Mouse (Mus musculus) hematopoietic stem cell, adult 5-6 weeks (primary cell): ENCODE measurements around the gene Gemin5. TPM values are rescaled to one million over a fixed set of nuclear protein-coding genes. Genes with fewer than 3 reads are reported as not detected.

Experiments used
- ATAC-seq, 2 experiments: fragments of 125-278 bp in 1 of 2; replicated peaks in 1 of 2; 2 replicates each; pipeline ENCODE4 v1.8.0; 2016 to 2017; ENCODE audit warnings: inconsistent platforms in 2 of 2, mild to moderate bottlenecking in 2 of 2, moderate number of reproducible peaks in 2 of 2, low read depth in 1 of 2, moderate TSS enrichment in 1 of 2; ENCODE audit not compliant: low FRiP score in 2 of 2, poor library complexity in 2 of 2, severe bottlenecking in 2 of 2, insufficient read depth in 1 of 2, low TSS enrichment in 1 of 2
- total RNA-seq: library from RNA; stranded (forward); fragments of 172-1452, 232-1000 nt; gene quantifications from 2 replicates; pipeline ENCODE4 v1.2.3, GENCODE M21; 2017

The Gemin5 gene
- total RNA-seq, 1 experiment from 2014 or later = 30.4 TPM

DNA sequence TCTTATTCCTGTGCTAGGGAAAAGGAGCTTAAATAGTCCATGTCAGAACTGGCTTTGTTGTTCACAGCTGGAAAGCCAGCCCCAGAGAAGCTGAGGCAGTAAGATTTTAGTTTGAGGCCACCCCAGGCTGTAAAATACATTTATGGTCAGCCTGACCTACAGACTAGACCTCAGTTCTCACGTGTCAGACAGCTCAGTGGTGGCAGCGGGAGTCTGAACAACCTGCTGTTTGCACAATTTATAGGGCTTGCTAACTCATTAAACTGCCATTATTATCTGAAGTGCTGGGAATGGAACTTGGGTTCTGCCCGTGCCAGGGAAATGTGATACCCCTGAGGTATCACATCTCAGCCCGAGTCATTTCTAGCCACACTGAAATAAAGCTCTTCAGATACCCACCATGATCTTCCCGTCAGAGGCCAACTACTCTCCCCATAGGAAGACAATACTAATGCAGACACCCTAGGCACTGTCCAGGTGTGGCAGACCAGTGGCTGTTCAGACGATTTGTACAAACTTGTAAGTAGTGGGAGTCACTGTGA, 39.0 kb downstream of the Gemin5 start:
- no peak for ATAC-seq

DNA sequence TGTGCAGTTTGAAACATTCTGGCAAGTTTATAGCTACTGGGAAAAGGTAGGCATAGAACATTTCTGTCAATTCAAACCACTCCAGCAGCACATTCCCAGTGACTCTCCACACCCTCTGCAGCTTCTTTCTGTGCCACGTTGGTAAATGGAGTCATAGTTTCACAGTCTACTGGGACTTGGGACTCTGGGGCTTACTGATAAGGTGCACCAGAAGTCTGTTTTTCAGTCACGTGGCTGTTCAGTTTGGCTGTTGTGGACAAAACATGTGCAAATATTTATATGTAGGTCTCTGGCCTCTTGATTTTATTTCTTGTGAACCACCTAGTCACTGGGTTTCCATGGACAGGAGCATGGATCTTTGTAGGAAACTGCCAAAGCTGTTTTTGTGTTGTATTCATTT, 40.8 kb downstream of the Gemin5 start:
- no peak for ATAC-seq

DNA sequence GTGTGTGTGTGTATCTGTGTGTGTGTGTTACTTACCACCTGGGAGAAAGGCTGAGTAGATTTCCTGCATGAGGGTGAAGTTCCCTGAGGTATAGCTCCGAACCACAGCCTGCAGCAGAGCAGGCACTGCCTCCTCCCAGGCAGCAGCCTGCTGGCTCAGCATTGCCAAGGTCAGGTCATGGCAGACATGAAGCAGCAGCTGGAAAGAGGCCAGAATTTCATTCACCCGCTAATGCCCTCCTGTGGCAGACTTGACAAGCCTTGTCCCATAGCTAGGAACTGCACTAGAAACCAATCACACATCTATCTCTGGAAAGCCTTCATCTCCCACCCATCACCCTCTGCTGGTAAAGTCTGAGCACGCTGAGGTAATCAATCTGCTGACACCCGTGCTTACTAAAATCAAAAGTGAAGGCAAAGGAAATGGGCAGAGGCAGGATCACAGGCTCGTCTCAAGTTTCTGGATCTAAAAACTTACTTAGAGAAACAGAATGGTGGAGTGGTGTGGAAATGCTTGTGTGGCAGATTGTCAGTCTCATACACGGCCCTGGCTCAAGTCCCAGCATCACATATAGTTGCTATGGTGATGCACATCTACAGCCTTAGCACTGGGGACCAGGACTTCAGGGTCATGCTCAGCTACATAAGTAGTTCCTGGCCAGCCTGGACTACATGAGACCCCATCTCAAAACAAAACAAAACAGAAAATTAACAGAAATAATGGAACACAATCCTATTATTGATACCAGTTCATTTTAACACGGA, 41.8 kb downstream of the Gemin5 start:
- ATAC-seq = peak in 1 of 2 experiments; percentile 35; a peak in 1 of 4 replicates

GRCm38 (mm10) chr11:58125021-58125420, 43.3 kb downstream of the Gemin5 start:
- ATAC-seq = no peak

DNA sequence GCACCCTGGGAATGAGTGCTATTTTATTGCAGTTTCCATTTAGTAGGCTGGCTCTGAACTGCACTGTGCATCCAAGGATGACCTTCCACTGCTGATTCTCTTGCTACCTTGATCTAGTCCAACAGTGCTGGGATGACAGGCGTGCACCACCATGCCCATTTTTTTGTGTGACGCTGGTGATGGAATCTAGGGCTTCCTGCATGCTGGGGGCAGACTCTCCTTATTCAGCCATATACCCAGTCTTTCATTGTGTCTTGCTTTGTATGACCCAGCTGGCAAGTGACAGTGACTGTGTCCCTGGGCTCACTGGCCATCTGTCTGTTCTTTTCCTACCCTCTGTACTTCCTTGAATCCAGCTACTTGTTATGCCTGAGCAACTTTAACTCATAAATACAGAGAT, 44.6 kb downstream of the Gemin5 start:
- ATAC-seq = no peak

GRCm38 (mm10) chr11:58121351-58121750, 47.0 kb downstream of the Gemin5 start:
- no peak for ATAC-seq

- no peak for ATAC-seq
Measured at GRCm38 (mm10) chr11:58120655-58121054, 47.7 kb downstream of the Gemin5 start.

DNA sequence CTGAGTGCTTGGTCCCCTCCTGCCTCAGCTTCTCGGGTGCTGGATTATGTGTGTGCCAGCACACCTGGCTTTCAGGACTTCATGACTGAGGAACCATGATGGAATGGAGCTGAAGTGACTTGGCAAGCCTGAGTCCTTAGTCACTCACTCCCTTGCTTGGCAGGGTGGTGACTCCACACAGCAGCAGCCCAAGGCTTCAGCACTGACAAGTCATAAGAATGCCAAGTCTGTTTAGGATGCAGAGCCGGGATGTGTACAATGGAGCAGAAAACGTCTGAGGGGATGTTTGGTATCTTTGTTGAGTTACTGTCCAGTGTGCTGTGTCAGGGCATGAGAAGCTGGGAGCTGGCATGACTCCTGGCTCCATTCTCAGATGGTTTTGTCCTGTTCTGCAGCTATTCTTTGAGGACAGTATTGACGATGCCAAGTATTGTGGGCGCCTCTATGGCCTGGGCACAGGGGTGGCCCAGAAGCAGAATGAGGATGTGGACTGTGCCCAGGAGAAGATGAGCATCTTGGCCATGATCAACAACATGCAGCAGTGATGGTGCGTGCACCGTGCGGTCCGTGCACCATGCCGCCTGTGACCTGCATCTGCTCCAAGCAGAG, 51.2 kb downstream of the Gemin5 start:
- no peak for ATAC-seq

- peak; percentile 75 to 78 for ATAC-seq
Measured at GRCm38 (mm10) chr11:58116560-58116959, 51.8 kb downstream of the Gemin5 start.

- ATAC-seq = no peak
Measured at GRCm38 (mm10) chr11:58107664-58108337, 60.5 kb downstream of the Gemin5 start.

DNA sequence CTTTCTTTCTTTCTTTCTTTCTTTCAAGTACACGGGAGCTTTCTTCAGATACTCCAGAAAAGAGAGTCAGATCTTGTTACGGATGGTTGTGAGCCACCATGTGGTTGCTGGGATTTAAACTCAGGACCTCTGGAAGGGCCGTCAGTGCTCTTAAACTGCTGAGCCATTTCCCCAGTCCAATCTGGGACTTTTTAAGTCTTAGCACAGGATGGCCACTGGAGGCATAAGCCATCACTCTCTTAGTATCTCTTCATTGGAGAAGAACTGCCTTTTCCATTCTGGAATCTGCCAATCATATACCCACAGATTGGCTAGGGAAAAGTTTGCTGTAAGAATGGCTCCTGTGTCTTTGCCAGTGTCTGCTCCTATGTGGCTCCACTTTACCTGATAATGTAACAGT, 61.3 kb downstream of the Gemin5 start:
- no peak for ATAC-seq

DNA sequence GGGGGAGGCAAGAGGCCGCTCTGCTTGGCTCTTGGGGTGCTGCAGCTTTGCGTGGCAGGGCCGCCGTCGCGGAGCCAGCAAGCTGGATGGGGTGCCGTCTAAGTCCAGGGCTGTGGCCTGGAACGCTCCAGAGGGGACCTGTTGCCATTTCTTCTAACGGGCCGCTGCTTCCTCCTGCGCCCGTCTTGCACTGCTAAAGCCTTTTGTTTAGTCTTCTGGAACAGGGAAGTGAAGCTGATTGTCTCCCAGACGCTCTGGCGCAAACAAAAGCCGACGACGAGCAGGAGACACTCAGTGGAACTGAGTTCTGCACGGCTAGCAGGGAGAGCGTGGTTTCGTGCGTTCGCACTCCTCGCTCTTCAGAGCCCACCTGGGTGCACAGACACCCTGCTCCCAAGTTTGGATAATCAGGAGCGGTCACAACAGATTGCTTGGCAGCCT, 64.0 kb downstream of the Gemin5 start:
- peak; percentile 28 to 34 for ATAC-seq

DNA sequence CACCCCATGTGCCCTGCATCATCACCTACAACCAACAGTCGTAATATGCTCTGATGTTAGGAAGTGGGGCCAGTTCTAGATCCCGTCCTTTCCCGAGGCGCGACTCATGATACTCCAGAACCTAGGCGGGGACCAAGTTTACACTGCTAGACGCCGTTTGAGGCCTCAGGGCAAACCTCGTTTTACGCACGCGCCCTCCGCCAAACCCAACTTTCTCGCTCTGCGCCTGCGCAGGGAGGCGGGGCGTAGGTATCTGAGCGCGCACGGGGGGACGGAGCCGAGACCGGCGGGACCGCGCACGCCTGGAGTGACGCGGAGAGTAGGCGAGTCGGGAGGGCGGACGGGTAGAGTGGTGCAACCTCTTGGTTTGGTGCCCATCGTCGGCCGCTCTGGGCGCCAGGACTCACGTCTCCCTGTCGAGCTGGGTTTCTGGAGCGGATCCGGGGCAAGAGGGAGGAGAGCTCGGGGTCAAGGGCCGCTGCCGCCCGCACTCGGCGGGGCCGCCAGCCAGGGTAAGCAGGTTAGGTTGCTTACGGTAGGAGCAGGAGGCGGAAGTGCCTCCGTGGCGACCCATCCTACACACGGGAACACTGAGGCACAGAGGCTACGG, 64.5 kb downstream of the Gemin5 start, which contains the start of gene Cnot8:
TSS of gene Cnot8 (plus strand) at position 457 of the 610 bp plus-strand sequence.
- ATAC-seq = peak; percentile 87 to 90

DNA sequence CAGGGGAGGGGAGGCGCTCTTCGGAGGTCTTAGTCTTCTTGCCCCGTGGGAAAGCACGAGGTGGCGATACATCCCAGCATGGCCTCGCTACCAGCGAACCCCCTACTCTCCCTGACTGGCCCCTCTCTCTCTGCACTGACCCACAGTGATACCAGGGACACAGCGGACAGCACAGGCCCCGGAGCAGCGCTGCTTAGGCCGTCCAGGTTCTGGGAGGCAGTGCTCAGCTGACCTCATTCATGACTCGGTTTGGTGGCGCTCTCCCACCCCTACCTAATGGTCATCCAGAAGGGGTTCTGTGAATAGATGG, 65.0 kb downstream of the Gemin5 start:
- no peak; a peak in 1 of 4 replicates for ATAC-seq

DNA sequence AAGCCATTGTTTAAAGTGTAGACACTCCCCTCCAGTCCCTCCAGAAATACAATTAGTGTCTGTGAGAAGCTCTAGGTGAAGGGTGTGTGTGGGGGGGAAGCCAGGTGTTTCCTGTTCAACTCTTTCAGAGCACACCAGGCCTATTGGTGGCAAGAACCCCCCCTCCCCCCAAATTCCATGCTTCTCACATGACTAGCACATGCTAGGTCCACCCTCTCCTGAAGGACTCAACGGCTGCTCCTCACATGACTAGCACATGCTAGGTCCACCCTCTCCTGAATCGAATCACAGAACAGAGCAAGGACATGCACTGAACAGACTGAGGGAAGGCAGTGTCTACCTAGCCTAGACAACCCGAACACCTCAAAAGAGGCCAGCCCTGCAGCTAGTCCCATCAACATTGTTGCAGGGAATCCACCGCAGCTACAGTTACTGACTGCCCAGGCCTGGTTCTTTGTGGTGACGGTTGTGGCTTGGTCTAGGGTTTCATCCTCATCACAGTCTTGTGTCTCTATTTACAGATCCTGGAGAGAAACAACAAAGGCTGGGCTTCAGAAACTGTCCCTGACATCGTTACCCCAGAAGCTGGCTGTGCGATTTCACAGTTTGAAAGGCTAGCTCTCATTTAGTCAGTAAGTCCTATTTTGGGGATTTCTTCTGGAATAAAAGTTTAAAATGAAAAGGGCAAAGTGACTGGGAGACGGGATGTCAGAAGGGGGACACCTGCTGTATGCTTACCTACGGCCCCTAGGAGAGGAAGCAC, 65.6 kb downstream of the Gemin5 start:
- ATAC-seq = peak in 1 of 2 experiments; percentile 24; a peak in 3 of 4 replicates

GRCm38 (mm10) chr11:58102146-58102545, 66.2 kb downstream of the Gemin5 start:
- ATAC-seq = no peak

DNA sequence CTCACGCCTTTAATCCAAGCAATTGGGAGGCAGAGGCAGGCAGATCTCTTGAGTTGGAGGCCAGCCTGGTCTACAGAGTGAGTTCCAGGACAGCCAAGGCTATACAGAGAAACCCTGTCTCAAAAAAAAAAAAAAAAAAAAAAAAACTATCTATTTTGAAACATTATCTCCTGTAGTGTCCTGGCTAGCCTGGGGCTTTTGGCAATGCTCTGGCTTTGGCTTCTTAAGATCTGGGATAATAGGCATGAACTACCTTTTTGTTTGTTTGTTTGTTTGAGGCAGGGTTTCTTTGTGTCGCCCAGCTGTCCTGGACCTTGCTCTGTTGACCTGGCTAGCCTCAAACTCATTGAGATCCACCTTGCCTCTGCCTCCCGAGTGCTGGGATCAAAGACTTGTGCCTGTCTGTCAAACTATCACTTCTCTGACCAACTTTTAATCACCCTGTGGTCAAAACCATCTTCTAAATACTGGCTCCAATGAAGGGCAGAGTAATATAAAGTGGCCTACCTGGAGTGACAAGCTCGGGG, 67.1 kb downstream of the Gemin5 start:
- ATAC-seq = no peak
